In the genomic region with DNA sequence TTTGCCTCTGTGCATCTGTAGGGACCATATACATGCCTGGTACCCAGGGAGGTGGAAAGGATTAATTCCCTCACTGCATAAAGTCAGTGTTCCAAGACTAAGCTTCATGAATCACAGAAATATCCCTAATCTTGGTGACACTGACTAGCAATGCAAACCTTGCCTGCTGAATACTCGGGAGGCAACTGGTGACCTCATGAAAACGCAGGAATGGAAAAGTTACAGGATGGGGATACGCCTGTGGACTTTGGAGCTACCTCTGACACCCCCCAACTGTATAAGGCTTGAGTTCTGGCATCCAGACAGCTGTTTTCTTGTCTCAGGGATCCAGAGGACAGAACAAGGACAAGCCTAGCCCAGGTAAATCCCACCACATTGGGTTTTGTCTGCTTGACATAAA, we compare ENCODE assay signal across 36 mouse cellular contexts. TPM values are rescaled to one million over a fixed set of nuclear protein-coding genes. Genes with fewer than 3 reads are reported as not detected.
"Had no signal": no experiment of that assay in that cellular context is flagged by ENCODE, and none has a peak within 500 bp of the region (broad histone marks: within the 10 kb centered on the region; RNA-seq: fewer than 3 reads in every experiment).

No protein-coding gene starts in this region.

- H3K36me3 ChIP-seq: heart, embryonic 10.5 days; heart, embryonic 12.5 days; heart, embryonic 13.5 days; heart, embryonic 15.5 days; hindbrain, embryonic 10.5 days; hindbrain, embryonic 12.5 days; hindbrain, embryonic 13.5 days; hindbrain, embryonic 15.5 days; intestine, embryonic 15.5 days; kidney, embryonic 15.5 days had no signal

- DNase-seq: heart, postnatal 10 days; heart, postnatal 14 days; heart, postnatal 36 days; heart, postnatal 4 days; kidney, adult 11 months; kidney, adult 18-20 months; kidney, adult 2 months; kidney, adult 8-10 months; kidney, adult 9 months; kidney, postnatal 14 days; kidney, postnatal 25 days; kidney, postnatal 36 days; kidney, postnatal 4 days; layer of hippocampus, adult 9-11 months; layer of hippocampus, postnatal 36 days had no signal

- H3K9ac ChIP-seq: heart, embryonic 12.5 days; heart, embryonic 13.5 days; heart, embryonic 15.5 days; hindbrain, embryonic 12.5 days; hindbrain, embryonic 13.5 days; hindbrain, embryonic 14.5 days; hindbrain, embryonic 15.5 days; intestine, embryonic 15.5 days; kidney, embryonic 15.5 days had no signal

- ATAC-seq: hindbrain, embryonic 16.5 days; hindbrain, postnatal 0 days; inflammation-experienced regulatory T-cells, adult 6 months; intestine, embryonic 15.5 days; intestine, embryonic 16.5 days; intestine, postnatal 0 days had no signal

- H3K4me3 ChIP-seq: heart, embryonic 10.5 days; heart, embryonic 12.5 days; heart, embryonic 13.5 days; heart, embryonic 15.5 days; hindbrain, embryonic 10.5 days; hindbrain, embryonic 12.5 days; hindbrain, embryonic 13.5 days; hindbrain, embryonic 15.5 days; intestine, embryonic 15.5 days; kidney, embryonic 15.5 days; layer of hippocampus, adult 2 months; left cerebral cortex, adult 2 months had no signal

- H3K4me2 ChIP-seq: heart, embryonic 11.5 days; heart, embryonic 12.5 days; heart, embryonic 13.5 days; heart, embryonic 15.5 days; hindbrain, embryonic 12.5 days; hindbrain, embryonic 13.5 days; hindbrain, embryonic 14.5 days; hindbrain, embryonic 15.5 days; intestine, embryonic 15.5 days; kidney, embryonic 15.5 days had no signal

- H3K4me1 ChIP-seq: heart, embryonic 10.5 days; heart, embryonic 12.5 days; heart, embryonic 13.5 days; heart, embryonic 15.5 days; hindbrain, embryonic 10.5 days; hindbrain, embryonic 12.5 days; hindbrain, embryonic 13.5 days; hindbrain, embryonic 15.5 days; intestine, embryonic 15.5 days; kidney, embryonic 15.5 days had no signal

- H3K27me3 ChIP-seq: heart, embryonic 12.5 days; heart, embryonic 13.5 days; heart, embryonic 15.5 days; hindbrain, embryonic 12.5 days; hindbrain, embryonic 13.5 days; hindbrain, embryonic 15.5 days; intestine, embryonic 15.5 days; kidney, embryonic 15.5 days had no signal

- H3K9me3 ChIP-seq: heart, embryonic 10.5 days; heart, embryonic 12.5 days; heart, embryonic 15.5 days; hindbrain, embryonic 10.5 days; hindbrain, embryonic 12.5 days; hindbrain, embryonic 13.5 days; hindbrain, embryonic 15.5 days; intestine, embryonic 15.5 days; kidney, embryonic 15.5 days had no signal

- H3K27ac ChIP-seq: heart, embryonic 10.5 days; heart, embryonic 13.5 days; heart, embryonic 15.5 days; hindbrain, embryonic 10.5 days; hindbrain, embryonic 12.5 days; hindbrain, embryonic 13.5 days; hindbrain, embryonic 14.5 days; hindbrain, embryonic 15.5 days; hindbrain, postnatal 0 days; intestine, embryonic 15.5 days; kidney, embryonic 15.5 days; kidney, postnatal 0 days; layer of hippocampus, adult 2 months; left cerebral cortex, adult 2 months had no signal

RNA-seq across cellular contexts. Expression of gene Fam19a5, which starts 42.4 kb away (rescaled TPM):
- total RNA-seq: hematopoietic stem cell, adult 5-6 weeks had no signal
- polyA plus RNA-seq: inflammation-experienced regulatory T-cells, adult 6 months had no signal
